Mouse (Mus musculus) T-helper 1 cell (primary cell): Measurements from ENCODE around the gene Trip6.

ENCODE experiments used
- in situ Hi-C: fragments of 300-600 bp; cut with MboI, MseI; formaldehyde crosslinking; loops from one replicate; pipeline ENCODE4 v1.15.1; 2025; ENCODE audit warnings: high pct_unique_total_duplicates

Trip6 gene

DNA sequence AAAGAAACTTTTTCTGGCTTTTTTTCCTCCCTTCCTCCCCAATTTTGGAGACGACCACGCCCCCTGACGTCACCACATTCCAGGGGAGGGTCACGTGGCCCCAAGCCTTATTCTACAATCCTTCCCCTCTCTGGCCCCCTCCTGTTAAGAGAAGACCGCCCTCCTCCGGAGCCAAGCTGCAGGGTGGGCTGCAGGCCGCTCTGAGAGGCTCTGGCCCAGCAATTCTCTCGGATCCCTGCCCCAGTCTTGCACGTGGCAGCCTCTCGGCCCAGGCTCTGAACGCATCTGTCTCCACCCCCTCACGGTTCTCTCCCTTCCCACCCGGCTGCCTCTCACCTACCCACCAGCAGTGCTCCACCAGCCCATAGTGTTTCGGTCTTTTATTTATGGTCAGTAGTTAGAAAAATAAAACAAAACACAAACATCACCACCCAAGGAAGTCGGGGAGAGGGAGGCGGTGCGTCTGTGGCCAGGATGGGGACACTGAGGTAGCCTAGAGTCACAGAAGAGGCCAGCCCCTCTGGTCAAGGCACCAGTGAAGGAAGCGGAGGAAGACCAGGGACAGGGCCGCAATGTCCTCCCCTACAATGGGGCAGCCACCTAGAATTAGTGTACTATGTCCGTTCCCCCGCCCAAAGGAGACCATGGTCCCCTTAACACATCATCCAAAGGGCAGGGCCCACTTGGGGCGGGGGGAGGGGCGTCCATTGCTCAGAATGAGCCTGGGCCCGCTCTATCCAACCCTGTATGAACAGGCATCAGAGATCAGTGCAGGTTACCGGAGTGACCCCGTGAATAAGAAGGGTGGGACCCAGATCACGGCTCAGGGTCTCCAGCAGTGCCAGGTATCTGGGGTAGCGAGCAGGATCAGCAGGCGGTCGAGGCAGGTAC, at the start of gene Trip6:
Gene Trip6, minus strand, starts transcription at position 212 of the 891 bp plus-strand sequence.
- in situ Hi-C loops, result loop anchor here (25.0 kb wide), 1 partner anchor 848 kb away; the partner anchor contains the start of genes Ap4m1, Cops6, Mcm7 and Zfp113

DNA sequence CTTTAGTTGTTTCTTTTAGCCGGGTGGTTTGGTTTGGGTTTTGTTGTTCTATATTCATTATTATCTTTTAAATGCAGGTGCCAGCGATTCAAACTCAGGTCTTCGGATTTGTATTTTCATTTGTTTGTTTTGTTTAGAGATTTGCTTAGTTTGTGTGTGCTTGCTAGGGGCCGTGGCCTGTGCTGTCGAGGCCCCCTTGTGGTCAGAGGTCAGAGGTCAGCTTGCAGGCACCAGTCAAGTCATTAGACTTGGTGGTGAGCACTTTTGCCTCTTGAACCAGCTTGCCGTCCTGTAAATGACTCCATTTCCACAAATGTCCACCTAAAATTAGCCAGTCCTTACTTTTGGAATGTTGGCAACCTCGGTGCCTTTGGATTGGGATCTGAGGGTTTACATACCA, 44.2 kb upstream of the Trip6 start:
- in situ Hi-C loops, result no loop called here

DNA sequence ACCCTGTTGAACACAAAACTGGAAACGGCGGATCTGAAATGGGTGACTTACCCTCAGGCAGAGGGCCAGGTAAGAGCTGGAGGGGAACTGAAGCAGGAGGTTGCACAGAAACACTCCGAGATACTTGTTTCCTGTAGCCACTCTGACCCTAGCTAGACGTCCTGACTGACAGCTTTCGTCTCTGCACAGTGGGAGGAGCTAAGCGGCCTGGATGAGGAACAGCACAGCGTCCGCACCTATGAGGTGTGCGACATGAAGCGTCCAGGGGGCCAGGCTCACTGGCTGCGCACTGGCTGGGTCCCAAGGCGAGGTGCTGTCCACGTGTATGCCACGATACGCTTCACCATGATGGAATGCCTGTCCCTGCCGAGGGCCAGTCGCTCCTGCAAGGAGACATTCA, 39.9 kb upstream of the Trip6 start:
- in situ Hi-C loops, result no loop called here

DNA sequence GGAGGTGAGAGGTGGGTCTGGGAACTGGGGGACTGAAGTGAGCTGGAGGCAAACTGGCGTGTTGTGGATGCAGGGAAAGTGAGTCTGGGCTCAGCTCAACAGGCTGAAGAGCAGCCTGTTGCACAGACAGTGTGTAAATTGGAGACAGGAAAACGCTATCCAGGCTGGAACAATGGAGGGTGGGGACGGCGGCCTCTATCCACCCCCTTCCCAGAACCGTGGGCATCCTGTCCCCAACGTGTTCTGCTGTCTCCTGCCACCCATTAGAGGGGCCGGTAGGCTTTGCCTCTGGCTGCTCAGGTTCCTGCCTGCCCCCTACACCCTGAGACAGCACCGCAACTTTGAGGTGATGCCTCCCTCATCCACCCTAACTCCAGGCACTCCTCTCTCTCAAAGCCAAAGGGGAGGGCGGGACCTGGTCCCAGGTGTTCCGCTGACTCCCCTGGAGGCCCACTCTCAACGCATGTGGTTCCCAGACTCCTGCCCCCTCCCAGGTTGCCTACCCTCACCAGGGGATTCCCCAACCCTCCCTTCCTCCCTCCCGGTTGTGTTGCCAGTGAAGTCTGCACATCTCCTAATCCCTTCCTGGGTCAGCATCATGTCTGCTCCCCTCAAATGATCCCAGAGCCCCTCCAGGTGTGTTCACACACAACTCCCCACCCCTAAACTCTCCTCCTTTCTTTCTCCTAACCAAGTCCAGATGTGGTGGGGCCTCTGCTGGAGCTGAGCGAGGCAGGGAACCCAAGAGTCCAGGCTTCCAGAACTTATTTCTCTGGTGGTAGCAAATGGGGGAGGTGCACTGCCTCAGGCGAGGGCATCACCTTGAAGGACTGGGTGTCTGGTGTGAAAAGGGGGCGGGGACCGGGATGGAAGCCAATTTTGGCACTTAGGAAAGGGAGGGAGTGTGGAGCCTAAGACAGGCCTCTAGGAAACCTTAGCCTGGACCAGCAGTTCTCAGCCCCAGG, 38.1 kb upstream of the Trip6 start:
- in situ Hi-C loops, result no loop called here

DNA sequence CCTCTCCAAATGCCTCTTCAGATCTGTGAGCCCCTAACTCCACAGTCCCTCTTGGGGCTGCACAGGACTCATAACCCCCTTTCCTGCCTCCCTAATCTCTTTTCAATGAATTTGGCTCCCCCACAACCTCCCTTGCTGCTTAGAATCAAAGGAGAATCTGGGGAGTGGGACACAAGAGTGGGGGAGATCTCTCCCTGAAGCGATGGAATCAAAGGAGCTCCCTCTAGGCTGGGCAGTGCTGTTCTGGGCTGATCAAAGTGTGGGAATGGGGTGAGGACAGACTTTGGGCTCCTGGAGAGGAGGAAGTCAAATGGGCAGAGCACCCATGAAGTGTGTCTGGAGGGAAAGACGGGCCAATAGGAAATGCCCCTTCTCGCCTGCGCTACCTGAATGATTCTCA, 37.2 kb upstream of the Trip6 start:
- in situ Hi-C loops, result no loop called here

DNA sequence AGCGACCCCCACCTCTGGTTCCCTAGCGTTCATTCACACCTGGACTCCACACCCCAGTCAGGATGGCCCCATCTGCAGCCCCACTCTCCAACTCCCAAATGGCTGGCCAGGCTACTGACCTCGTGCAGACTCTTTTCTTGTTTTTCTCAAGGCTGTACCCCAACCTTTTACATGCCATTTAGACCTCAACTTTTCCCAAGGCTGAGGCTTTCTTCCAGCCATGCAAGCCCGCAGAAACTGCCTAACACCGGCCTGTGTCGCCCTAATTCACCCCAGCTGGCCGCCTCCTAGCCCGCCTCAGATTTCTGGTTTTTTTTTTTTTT, 36.8 kb upstream of the Trip6 start:
- in situ Hi-C loops, result no loop called here

DNA sequence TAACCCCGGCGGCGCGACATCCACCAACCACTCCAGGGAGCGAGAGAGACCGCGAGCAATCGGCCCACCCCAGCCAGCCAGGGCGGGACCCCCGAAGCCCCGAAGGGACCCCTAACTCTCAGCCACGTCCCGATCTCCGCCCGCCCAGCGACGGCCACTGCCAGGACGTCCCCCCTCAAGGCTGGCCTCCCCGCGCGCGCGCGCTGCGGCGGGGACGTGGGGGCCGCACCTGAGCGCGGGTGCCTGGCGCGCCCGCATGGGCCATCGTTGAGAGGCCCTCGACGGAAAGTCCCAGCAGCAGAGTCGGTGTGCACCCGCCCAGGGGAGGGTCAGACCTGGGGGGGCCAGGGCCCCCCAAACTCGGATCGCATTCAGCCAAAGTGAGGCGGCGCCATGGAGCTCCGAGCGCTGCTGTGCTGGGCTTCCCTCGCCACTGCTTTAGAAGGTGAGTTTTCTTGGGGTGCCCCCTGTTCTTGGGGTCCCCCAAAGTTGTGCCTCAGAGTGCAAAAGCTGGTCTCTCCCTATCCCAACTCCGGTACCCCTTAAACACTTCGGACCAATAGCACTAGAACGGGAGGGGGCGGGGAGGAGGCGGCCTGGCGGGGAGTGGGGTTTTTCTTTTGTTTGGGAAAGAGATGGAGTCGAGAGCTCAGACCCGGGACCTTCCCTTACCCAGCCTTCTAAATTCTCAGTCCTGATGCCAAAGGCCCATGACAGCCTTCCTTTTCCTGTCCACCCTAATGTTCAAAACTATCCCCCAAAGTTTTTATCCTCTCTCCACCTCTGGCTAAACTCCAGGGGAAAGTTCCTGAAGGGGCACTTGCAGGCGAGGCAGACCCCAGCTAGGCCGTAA, 36.2 kb upstream of the Trip6 start:
- in situ Hi-C loops, result no loop called here

DNA sequence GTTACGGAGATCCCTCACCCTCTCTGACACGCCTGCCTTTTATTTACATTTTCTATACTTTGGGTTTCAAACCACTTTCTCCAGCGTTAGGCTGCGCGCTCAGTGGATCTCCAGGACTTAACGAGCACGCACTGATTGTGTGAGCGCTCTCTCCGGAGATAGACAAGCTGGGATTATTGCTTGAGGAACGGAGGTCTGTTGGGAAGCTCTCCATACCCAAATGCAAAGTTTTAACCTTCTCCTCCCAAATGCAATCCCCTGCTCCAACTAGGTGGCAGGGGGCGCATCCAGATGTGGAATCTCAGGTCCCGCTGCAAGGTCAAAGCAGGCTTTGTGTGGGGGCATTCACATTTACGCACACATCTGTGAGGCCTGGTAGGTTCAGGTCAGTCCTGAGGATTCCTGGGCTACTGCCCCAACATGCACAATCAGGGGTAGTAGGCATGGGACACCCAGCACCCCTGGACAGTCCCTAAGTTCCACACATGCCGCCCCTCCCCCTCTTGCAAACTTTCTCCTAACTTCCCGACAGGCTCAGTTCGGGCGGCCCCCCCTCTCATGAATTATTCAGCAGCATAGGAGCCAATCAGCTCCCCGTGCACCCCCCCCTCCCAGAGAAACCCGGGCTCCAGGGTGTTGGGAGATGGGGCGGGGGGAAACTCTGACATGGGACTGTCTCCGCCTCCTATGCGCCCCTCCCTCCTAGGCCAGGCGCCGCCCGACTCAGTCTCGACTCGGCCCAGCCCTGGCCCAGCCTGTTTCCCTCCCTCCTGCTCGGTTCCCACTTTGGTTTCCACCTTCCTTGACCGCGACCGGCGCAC, 35.4 kb upstream of the Trip6 start, which contains the start of gene Ephb4:
Gene Ephb4, plus strand, starts transcription at position 726 of the 821 bp plus-strand sequence.
- in situ Hi-C loops, result no loop called here

DNA sequence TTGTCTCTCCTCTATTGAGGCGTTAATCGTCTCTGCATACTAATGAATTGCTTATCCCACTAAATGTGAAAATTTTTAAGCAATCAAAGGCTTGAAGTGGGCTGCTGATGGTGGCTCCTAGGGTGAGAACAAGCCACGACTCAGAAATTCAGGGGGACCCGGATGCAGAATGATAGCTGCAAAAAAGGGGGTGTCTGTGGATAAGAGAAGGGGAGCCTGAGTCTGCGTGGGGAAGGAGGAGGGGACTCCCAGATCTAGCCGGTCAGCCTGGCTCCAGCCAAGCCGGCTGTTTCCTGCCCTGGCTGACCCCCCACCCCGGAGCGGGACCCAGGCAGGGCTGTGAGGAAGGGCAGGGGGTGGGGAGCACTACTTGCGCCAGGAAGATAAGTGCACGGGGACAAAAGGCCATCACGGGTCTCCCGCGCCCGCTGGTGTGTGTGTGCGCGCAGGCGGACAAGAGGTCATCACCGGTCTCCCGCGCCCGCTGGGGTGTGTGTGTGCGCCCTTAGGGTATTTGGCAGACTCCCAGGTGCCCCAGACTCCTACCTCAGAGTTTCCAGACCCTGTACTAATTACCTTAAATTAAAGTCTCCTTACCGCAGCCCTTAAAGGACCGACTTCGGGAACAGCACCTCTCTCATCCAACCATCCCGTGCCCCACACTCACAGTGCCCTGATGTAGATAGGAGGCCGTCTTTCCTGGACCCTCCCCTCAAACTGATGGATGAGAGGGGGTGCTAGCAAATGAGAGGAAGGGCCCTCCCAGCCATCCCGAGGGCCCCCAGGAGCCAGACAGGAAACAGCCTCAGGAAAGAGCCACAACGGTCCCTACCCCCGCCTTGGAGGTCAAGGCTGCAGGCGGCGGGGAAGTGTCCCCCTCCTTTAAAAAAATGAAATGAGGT, 34.5 kb upstream of the Trip6 start:
- in situ Hi-C loops, result no loop called here

DNA sequence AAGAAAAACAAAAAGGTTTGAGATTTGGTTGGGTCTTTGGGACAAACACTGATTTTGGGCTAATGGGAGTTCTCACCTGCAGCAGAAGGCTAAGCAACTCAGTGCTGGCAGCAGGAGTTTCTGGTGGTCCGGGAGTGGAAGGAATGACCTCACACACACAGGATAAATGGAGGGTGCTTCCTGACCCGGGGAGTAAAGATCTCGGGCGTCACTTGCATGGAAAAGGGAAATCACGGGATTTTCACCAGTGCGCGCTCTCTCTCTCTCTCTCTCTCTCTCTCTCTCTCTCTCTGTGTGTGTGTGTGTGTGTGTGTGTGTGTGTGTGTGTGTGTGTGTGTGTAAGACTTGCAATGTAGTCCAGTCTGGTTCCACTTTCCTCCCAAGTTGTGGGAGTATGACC, 33.7 kb upstream of the Trip6 start:
- in situ Hi-C loops, result no loop called here

DNA sequence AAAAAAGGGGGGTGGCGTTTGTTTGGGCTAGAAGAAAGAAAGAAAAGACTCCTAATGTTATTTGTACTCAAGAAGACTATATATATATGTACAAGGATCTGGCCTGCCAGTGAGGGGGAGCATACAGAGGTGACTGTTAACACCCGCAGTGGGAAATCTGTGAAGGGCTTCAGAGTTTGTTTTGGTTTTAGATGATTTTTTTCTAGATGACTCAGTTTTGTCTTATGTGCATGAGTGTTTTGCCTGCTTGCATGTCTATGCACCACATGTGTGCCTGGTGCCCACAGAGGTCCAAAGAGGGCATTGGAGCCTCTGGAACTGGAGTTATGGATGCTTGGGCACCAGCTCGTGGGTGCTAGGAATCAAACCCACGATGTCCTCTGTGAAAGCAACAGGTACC, 32.8 kb upstream of the Trip6 start:
- in situ Hi-C loops, result no loop called here

DNA sequence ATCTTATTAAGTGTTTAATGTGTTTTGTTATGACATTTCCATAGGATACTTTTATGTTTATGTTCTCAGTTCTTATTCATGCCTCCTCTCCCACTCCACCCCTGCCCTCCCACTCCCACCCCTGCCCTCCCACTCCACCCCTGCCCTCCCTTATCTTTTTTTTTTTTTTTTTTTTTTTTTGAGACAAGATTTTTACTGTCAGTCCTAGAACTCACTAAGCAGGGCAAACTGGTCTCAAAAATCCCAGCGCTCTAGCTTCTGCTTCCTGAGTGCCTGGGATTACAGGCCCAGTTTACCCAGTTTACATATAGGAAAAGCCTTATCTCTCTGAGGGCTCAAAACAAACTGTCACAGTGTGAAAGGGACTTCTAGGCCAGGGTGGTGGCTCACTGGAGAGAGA, 32.2 kb upstream of the Trip6 start:
- in situ Hi-C loops, result no loop called here

DNA sequence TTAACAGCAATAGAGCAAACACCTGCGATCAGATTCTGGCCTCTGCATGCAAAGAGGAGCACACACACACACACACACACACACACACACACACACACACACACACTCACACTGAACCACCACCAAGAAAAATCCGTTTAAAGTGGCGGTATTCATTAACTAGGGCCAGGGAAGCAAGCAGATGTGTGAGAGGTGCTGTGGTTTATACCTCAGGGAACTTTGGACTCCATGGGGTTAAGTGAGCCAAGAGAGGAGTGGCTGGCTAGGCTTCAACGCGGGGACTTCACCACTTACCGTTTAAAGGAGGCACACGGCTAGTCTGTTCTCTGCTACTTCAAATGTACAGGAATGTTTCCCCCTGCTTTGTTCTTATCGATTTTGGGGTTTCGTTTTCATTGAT, 31.6 kb upstream of the Trip6 start:
- in situ Hi-C loops, result no loop called here

DNA sequence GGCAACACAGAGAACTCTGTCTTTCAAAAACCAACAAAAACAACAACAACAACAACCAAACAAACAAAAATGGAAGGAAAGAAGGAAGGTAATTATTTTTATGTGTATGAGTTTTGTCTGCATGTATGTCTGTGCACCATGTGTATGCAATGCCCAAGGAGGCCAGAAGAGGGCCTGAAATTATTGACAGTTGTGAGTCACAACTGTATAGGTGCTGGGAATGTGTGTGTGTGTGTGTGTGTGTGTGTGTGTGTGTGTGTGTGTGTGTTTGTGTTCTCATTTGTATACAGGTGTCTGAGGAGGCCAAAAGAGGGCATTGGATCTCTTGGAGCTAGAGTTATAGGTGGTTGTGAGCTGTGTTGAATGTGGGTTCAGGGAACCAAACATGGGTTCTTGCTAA, 29.7 kb upstream of the Trip6 start:
- in situ Hi-C loops, result no loop called here

DNA sequence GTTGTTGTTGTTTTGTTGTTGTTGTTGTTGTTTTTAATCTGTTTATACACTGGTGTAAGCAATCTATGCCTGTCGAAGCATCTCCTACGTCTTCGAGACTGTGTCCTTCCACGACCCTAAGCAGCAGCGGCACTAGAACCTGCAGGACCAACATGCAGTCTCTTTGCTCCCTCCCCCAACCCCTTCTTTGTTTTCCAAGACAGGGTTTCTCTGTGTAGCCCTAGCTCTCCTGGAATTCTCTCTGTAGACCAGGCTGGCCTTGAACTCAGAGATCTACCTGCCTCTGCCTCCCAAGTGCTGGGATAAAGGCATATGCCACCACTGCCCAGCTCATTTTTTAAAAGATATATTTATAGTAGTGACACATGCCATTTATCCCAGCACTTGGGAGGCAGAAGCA, 29.2 kb upstream of the Trip6 start:
- in situ Hi-C loops, result no loop called here

DNA sequence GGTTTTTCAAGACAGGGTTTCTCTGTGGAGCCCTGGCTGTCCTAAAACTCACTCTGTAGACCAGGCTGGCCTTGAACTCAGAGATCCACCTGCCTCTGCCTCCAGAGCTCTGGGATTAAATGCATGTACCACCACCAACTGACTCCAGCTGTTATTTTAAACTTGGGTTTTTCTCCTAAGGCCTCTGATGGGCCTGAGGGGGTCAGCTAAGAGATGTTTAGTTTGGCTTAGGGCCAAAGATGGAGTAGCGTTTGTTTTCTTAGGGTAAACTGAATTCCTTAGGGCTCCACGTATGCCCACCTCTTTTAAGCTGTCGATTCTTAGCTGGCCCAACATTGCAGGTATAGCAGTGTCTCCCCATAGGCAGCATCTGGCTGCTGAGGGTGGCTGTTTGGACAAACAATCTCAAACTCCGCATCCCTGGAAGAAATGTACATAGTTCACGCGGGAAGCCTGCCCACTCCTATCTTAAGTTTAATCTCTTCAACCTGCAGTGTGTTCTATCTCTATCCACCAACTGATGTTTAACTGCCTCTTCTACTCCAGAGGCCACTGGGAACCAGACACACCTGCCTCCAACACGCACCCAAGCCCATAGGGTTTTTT, 28.3 kb upstream of the Trip6 start:
- in situ Hi-C loops, result no loop called here

DNA sequence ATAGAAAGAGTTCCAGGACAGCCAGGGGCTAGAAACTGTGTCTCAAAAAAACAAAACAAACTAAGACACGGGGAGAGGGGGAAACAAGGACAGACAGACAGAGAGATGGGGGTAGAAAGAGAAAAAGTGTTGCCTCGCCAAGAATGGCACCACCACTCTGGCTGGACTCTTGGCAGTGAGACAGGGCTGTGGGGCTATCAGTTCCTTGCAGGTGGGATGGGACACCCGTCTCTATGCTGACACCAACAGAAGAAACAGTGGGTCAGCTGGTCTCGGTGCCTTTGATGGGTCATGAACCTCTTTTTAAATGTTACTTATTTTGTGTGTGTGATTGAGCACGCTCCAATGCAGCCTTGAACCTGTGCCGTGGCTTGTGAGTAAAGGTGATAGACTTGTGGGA, 26.0 kb upstream of the Trip6 start:
- in situ Hi-C loops, result no loop called here

DNA sequence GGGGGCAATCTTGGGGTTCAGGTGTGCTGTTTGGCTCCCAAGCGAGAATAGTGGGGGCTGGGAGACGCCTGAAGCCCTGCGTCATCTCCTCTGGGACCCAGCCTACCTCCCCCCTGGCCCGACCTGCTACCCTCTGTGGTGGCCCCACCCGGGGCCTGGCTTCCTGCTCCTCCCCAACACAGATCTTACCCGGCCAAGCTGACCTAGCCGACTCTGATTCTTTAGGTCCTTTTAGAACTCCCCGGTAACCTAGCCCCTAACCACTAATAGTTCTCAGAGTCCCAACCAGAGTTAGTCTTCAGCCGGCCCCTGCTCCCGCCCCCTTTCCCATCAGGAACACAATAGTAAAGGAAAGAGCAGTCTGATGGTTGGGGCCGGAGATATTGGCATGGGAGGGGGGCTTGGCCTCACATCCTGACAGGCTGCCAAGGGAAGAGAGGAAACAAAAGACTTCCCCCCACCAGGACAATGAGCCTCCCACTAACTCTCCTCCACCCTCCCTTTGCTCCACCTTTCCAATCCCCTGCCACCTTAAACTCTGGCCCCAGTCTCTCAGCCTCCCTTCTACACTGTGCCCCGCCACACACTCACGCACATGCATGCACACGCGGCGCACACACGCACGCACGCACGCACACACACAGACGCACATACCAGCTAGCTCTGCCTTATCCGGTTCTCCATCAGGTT, 25.2 kb upstream of the Trip6 start:
- in situ Hi-C loops, result no loop called here
